Mouse (Mus musculus) gastrocnemius, postnatal 36 days (tissue): ENCODE data around the gene Naa60. TPM values are rescaled to one million over a fixed set of nuclear protein-coding genes. Genes with fewer than 3 reads are reported as not detected.
"Not testable (repeated sequence)": the region's sequence is repeated elsewhere in the genome, so short reads cannot be mapped to it uniquely, and the experiment has no call there.

ENCODE experiments used
- DNase-seq, 2 experiments: peaks; one replicate each; pipeline ENCODE4 v3.0.0; 2022
- intact Hi-C: fragments of 180-260 bp; cut with DNase I; formaldehyde crosslinking; loops from one replicate; pipeline ENCODE4 v1.15.1; 2025
- long read RNA-seq, 2 experiments: library from polyadenylated mRNA; stranded (forward); transcript quantifications; one replicate each; pipeline ENCODE4 v2.0.0; 2021
- total RNA-seq, 2 experiments: library from RNA; stranded (reverse); gene quantifications; 2 replicates each; pipeline ENCODE4 v1.2.3; 2021

Naa60 gene
- 10 to 100 TPM; 30.5 to 33.2 TPM for total RNA-seq
- long read RNA-seq, experiment 1, transcript Naa60-212 (7 exons, 2,424 nt), result major isoform, 8 of 18 reads
- long read RNA-seq, experiment 1, partial matches to known transcripts, result 4 of 18 reads
- long read RNA-seq, experiment 1, other reads (novel, unspliced or antisense), result 5 of 18 reads
- long read RNA-seq, experiment 2, transcript Naa60-212 (7 exons, 2,424 nt), result major isoform, 7 of 14 reads
- long read RNA-seq, experiment 2, partial matches to known transcripts, result 0 of 14 reads
- long read RNA-seq, experiment 2, other reads (novel, unspliced or antisense), result 7 of 14 reads

DNA sequence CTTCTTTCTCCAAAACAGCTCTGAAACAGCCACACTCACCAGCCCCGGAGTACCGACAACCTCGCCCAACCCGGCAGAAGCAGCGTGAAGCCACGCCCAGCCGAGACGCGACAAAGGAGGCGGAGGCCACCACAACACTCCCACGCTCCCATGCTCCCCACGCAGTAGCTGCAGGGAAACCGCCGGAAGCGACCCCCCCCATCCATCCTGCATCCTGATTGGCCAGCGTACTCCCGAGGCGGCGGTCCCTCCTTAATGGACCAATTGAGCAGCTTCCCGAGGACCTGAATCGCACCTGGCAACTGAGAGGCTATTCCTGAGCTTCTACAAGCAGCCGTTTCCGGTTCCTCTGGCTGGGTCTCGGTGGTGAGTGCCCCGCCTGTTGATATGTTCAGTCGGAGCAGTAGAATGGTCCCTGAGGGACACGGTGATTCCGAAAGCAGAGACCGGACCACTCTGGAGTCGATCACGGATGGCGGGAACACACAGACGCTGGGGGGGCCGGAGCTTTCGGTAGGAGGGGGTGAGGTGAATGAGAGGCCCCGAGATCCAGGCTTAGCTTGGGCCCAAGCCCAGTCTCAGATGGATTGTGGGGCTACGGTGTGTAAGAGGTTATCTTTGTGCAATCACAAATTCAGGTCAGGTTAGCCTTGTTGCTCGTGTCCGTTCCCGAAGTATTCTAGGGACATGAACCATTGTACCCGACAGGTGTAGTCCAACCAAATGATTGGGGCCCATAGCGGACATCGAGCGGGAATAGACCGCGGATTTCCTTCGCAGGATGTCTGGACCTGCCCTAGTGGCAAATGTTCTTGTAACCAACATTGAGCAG is at the start of gene Naa60:
Naa60 (plus strand) TSS at position 160 of the 832 bp plus-strand sequence.
- intact Hi-C loops, result no loop called here
- DNase-seq, result peak; percentile 74 to 84

GRCm38 (mm10) chr16:3828021-3828420 is 44.2 kb upstream of the Naa60 start:
- DNase-seq, result no peak
- intact Hi-C loops, result no loop called here

- no peak for DNase-seq
- intact Hi-C loops, result no loop called here
Measured at GRCm38 (mm10) chr16:3829727-3830126, 42.4 kb upstream of the Naa60 start.

- intact Hi-C loops, result no loop called here
- DNase-seq, result no peak
Measured at GRCm38 (mm10) chr16:3830588-3831109, 41.5 kb upstream of the Naa60 start, which contains the start of gene Olfr15. TSS of gene Olfr15 (plus strand) at chr16:3830878.

- intact Hi-C loops, result no loop called here
Measured at GRCm38 (mm10) chr16:3835461-3835860, 36.7 kb upstream of the Naa60 start.

DNA sequence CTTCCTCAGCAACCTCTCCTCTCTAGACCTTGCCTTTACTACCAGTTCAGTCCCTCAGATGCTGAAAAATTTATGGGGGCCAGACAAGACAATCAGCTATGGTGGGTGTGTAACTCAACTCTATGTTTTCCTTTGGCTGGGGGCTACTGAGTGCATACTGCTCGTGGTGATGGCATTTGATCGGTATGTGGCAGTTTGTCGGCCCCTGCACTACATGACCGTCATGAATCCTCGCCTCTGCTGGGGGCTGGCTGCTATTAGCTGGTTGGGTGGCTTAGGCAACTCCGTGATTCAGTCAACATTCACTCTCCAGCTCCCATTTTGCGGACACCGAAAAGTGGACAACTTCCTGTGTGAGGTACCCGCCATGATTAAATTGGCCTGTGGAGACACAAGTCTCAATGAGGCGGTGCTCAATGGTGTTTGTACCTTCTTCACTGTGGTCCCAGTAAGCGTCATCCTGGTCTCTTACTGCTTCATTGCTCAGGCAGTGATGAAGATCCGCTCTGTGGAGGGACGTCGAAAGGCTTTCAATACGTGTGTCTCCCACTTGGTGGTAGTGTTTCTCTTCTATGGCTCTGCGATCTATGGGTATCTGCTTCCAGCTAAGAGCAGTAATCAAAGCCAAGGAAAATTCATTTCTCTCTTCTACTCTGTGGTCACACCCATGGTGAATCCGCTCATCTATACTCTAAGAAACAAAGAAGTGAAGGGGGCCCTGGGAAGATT is 32.9 kb upstream of the Naa60 start:
- no peak for DNase-seq
- intact Hi-C loops, result no loop called here

More at GRCm38 (mm10) chr16:3835461-3835860, 36.7 kb upstream of the Naa60 start:
- no peak for DNase-seq

DNA sequence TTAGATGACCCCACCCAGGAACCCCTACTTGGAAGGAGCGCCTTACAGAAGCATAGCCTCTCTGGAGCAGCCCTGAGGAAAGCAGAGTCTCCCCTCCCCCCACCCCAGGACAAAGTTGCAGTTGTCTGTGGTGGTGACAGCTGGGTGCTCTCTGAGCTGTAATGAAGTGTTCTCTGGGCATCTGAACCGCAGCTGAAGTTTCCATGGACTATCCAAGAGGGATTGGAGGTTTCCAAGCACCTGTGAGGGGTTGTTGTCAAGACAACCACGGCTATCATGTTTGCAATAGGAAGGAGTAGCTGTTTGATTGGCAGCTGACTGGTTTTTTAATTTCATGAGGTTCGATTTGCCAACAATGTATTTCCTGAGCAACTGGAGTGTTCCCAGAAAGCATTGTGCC is 29.2 kb upstream of the Naa60 start:
- intact Hi-C loops, result loop anchor here (10.0 kb wide), 1 partner anchor 442 kb away; no protein-coding TSS in a partner anchor

GRCm38 (mm10) chr16:3843796-3844195 is 28.4 kb upstream of the Naa60 start:
- no peak for DNase-seq
- intact Hi-C loops, result loop anchor here (10.0 kb wide), 1 partner anchor 441 kb away; no protein-coding TSS in a partner anchor

More for the DNA sequence above, 29.2 kb upstream of the Naa60 start:
- DNase-seq, result no peak

GRCm38 (mm10) chr16:3846711-3847518 is 25.3 kb upstream of the Naa60 start, which contains the start of gene Zfp174:
TSS of gene Zfp174 (plus strand) at chr16:3847268.
- DNase-seq, result peak; percentile 87 to 88
- intact Hi-C loops, result loop anchor here (5.0 to 10.0 kb wide), 4 partner anchors 35 to 438 kb away; partner anchors contain the start of genes 1700037C18Rik, Cluap1, Gm20695 and Slx4

DNA sequence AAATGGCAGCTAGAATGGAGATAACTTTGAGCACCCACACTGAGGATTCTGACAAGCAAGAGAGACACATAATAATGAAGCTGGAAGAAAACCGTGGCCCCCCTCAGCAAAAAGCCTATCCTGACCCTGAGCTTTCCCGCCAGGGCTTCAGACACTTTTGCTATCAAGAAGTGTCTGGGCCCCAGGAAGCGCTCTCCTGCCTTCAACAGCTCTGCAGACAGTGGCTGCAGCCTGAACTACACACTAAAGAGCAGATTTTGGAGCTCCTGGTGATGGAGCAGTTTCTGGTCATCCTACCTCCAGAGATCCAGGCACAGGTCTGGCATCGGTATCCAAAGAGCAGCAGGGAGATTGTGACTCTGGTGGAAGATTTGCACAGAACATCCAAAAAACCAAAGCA is 24.3 kb upstream of the Naa60 start:
- no peak for DNase-seq
- intact Hi-C loops, result loop anchor here (5.0 to 10.0 kb wide), 4 partner anchors 34 to 437 kb away; partner anchors contain the start of genes 1700037C18Rik, Cluap1, Gm20695 and Slx4

- intact Hi-C loops, result loop anchor here (5.0 to 10.0 kb wide), 4 partner anchors 34 to 436 kb away; partner anchors contain the start of genes 1700037C18Rik, Cluap1, Gm20695 and Slx4
Measured at GRCm38 (mm10) chr16:3848416-3848815, 23.8 kb upstream of the Naa60 start.

GRCm38 (mm10) chr16:3851301-3851700 is 20.9 kb upstream of the Naa60 start:
- intact Hi-C loops, DNase-seq: not testable (repeated sequence)

More at GRCm38 (mm10) chr16:3848416-3848815, 23.8 kb upstream of the Naa60 start:
- no peak for DNase-seq

- intact Hi-C loops, result no loop called here
- DNase-seq, result no peak
Measured at GRCm38 (mm10) chr16:3852586-3852985, 19.6 kb upstream of the Naa60 start.

DNA sequence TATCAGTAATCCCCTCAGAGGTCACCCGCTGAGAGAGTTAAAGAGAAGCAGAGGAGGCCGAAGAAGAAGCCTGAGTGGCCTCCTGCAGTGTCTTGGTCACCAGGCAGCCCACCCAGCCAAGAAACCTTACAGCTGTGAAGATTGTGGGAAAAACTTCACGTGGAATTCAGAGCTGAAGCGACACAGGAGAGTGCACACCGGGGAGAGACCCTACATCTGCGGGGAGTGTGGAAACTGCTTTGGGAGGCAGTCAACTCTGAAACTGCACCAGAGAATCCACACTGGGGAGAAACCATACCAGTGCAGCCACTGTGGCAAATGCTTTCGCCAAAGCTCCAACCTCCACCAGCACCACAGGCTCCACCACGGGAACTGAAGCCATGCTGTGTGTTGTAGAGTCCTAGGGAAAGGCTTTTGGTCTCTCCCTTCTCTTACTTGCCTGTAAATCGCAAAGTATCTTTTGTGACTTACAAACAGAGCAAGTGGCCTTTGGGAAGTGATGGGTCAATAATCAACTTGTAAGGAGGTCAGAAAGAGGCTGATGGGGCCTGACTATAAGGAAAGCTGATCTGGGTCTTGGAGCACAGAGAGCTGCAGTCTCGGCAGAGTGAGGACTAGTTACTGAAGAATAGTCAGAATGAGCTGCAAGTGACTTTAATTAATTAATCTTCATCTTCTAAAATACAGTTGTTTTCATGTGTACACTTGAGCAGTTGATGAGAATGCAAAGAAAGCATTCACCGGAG is 17.6 kb upstream of the Naa60 start:
- intact Hi-C loops, result no loop called here
- DNase-seq, result no peak

GRCm38 (mm10) chr16:3855776-3856175 is 16.4 kb upstream of the Naa60 start:
- DNase-seq, result no peak
- intact Hi-C loops, result no loop called here

DNA sequence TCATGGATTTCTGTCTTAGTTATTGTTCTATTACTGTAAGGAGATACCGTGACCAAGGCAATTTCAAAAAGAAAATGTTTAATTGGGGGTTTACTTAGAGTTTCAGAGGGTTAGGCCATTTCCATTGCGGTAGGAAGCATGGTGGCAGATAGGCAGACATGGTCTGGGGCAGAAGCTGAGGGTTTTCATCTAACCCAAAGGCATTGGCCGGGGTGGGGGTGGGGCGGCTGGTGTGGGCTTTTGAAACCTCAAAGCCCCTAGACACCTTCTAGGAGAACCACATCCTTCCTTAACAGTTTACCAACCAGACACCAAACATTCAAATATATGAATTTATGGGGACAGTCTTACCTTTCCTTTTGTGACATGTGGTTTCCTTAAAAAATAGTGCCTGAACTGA is 12.9 kb upstream of the Naa60 start:
- intact Hi-C loops, result no loop called here
- no peak for DNase-seq

GRCm38 (mm10) chr16:3871815-3872214 is 360 bp upstream of the Naa60 start:
- no peak for DNase-seq
- intact Hi-C loops, result no loop called here

DNA sequence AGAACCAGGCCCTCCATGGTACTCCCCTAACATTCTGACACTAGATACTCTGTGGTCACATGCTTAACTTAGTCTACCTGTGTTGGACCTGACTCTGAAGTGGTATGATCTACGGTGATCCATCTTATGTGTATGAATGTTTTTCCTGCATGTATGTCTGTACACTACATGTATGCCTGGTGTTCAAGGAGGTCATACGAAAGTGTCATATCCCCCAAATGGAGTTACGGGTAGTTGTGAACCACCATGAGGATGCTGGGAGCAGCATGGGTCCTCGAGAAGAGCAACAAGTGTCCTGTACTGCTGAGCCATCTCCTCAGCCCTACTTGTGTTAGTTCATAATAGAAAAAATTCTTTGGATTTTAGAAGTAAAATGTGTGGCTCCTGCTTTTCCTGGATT is 4.2 kb downstream of the Naa60 start:
- intact Hi-C loops, result no loop called here
- DNase-seq, result no peak
